Mouse (Mus musculus) testis, adult 2 months (tissue): ENCODE results near the gene Gal3st2.
"Not testable (repeated sequence)": the region's sequence is repeated elsewhere in the genome, so short reads cannot be mapped to it uniquely, and the experiment has no call there.

Source experiments
- CTCF ChIP-seq: fragments of 200-500 bp; IDR thresholded peaks from 2 replicates; pipeline ENCODE4 v1.5.1; 2012; ENCODE audit warnings: low read depth, mild to moderate bottlenecking, inconsistent platforms, low read length, moderate library complexity; ENCODE audit not compliant: control insufficient read depth, insufficient read depth, insufficient replicate concordance
- POLR2A ChIP-seq: fragments of 200-500 bp; IDR thresholded peaks from 2 replicates; pipeline ENCODE4 v1.6.1; 2012; ENCODE audit warnings: low read depth, mild to moderate bottlenecking, inconsistent platforms, low read length, moderate library complexity; ENCODE audit not compliant: control insufficient read depth

DNA sequence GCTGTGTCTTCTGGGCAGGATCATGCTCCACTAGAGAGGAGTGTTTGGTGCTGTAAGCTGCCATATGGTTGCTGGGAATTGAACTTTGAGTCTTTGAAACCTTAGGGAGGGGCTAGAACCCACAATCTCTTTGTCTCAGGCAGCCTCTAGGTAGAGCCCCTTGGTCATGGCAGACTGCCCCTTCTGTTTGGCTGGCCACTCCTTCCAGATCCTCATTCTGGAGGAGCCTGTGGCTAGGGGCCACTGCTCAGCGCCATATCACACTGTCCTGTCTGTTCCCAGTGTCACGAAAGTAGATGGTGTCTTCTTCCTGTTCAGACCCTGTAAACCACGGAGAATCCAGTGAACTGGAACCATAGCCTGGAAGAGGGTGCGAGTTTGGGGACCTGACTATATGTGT lies 5.3 kb upstream of the Gal3st2 start:
- not testable (repeated sequence) for TF ChIP-seq CTCF, POLR2A
